Mouse (Mus musculus) heart, embryonic 15.5 days (tissue): ENCODE data around the gene Ctf1. TPM values are rescaled to one million over a fixed set of nuclear protein-coding genes. Genes with fewer than 3 reads are reported as not detected.

Source experiments
- ATAC-seq: fragments of 200-750 bp; cut with Nextera tagmentation; replicated peaks from 2 replicates; pipeline ENCODE4 v1.8.0; 2017; ENCODE audit warnings: low read depth, moderate TSS enrichment; ENCODE audit not compliant: insufficient number of reproducible peaks, insufficient read depth, low FRiP score
- H3K27ac ChIP-seq: fragments of 300-500 bp; sonication (generic); 2 replicates; pipeline ENCODE4 v1.5.1; 2015; ENCODE audit warnings: mild to moderate bottlenecking, inconsistent platforms
- H3K27me3 ChIP-seq: fragments of 300-500 bp; sonication (generic); 2 replicates; pipeline ENCODE4 v1.6.1; 2015; ENCODE audit warnings: inconsistent platforms
- H3K36me3 ChIP-seq: fragments of 300-500 bp; sonication (generic); 2 replicates; pipeline ENCODE4 v1.6.1; 2015; ENCODE audit warnings: mild to moderate bottlenecking, inconsistent platforms
- H3K4me1 ChIP-seq: fragments of 300-500 bp; sonication (generic); replicated peaks from 2 replicates; pipeline ENCODE4 v1.6.1; 2015; ENCODE audit warnings: inconsistent platforms
- H3K4me2 ChIP-seq: fragments of 300-500 bp; sonication (generic); 2 replicates; pipeline ENCODE4 v1.6.1; 2015; ENCODE audit warnings: inconsistent platforms, mild to moderate bottlenecking, moderate library complexity
- H3K4me3 ChIP-seq: fragments of 300-500 bp; sonication (generic); 2 replicates; pipeline ENCODE4 v1.5.1; 2015; ENCODE audit warnings: mild to moderate bottlenecking, inconsistent platforms
- H3K9ac ChIP-seq: fragments of 300-500 bp; sonication (generic); 2 replicates; pipeline ENCODE4 v1.6.1; 2015; ENCODE audit warnings: mild to moderate bottlenecking, inconsistent platforms
- H3K9me3 ChIP-seq: fragments of 300-500 bp; sonication (generic); replicated peaks from 2 replicates; pipeline ENCODE4 v1.6.1; 2016; ENCODE audit warnings: inconsistent platforms
- WGBS: fragments of 180-500 bp; shearing (Covaris S2); methylation state at CpG from one replicate; pipeline ENCODE4 v1.1.7; 2015; ENCODE audit warnings: mixed read lengths; 5-methylcytosine and 5-hydroxymethylcytosine counted together
- polyA plus RNA-seq: library from polyadenylated mRNA; unstranded; fragments of >200 nt; fragmentation: Nextera tagmentation; extraction: Ambion mirVana; gene quantifications from 2 replicates; pipeline ENCODE4 v1.2.1, GENCODE M21; 2015

Ctf1 gene
- polyA plus RNA-seq, 1 experiment from 2014 or later, result 4.7 TPM

GRCm38 (mm10) chr7:127677609-127678008, 34.9 kb upstream of the Ctf1 start:
- Histone ChIP-seq H3K4me2 (no peak overlapping the region), H3K4me3 (no peak overlapping the region), H3K9ac (no peak overlapping the region), H3K9me3 (no peaks in the 10 kb centered on the region), H3K36me3 (no peaks in the 10 kb centered on the region), H3K27ac (no peak overlapping the region), H3K4me1 (peaks cover 14% of the 10 kb centered on the region), H3K27me3 (no peaks in the 10 kb centered on the region)
- no peak for ATAC-seq
- WGBS, result 88% methylated on average over 4 of the region's 4 CpGs

GRCm38 (mm10) chr7:127678811-127679210, 33.7 kb upstream of the Ctf1 start:
- 83% methylated on average over 2 of the region's 2 CpGs for WGBS
- H3K4me1 ChIP-seq, result peaks cover 20% of the 10 kb centered on the region
- H3K27ac ChIP-seq, result no peak overlapping the region
- H3K9ac ChIP-seq, result no peak overlapping the region
- H3K4me3 ChIP-seq, result no peak overlapping the region
- H3K27me3 ChIP-seq, result no peaks in the 10 kb centered on the region
- no peaks in the 10 kb centered on the region for H3K9me3 ChIP-seq
- no peak for ATAC-seq
- no peaks in the 10 kb centered on the region for H3K36me3 ChIP-seq
- no peak overlapping the region for H3K4me2 ChIP-seq

- no peak for ATAC-seq
- Histone ChIP-seq H3K27me3 (no peaks in the 10 kb centered on the region), H3K9ac (no peak overlapping the region), H3K36me3 (no peaks in the 10 kb centered on the region), H3K4me3 (no peak overlapping the region), H3K4me2 (no peak overlapping the region), H3K9me3 (no peaks in the 10 kb centered on the region), H3K27ac (no peak overlapping the region), H3K4me1 (peaks cover 21% of the 10 kb centered on the region)
- WGBS, result 87% methylated on average over 13 of the region's 13 CpGs
These were observed 32.0 kb upstream of the Ctf1 start for GRCm38 (mm10) chr7:127680541-127680940.

- Histone ChIP-seq H3K9me3 (no peaks in the 10 kb centered on the region), H3K4me1 (peaks cover 28% of the 10 kb centered on the region), H3K4me2 (no peak overlapping the region), H3K27me3 (no peaks in the 10 kb centered on the region), H3K9ac (no peak overlapping the region), H3K36me3 (no peaks in the 10 kb centered on the region), H3K4me3 (no peak overlapping the region), H3K27ac (no peak overlapping the region)
- no peak for ATAC-seq
- 42% methylated on average over 8 of the region's 8 CpGs for WGBS
These were observed 30.5 kb upstream of the Ctf1 start for GRCm38 (mm10) chr7:127681888-127682553.

GRCm38 (mm10) chr7:127685304-127686018, 27.1 kb upstream of the Ctf1 start:
- 63% methylated on average over 14 of the region's 14 CpGs for WGBS
- Histone ChIP-seq H3K4me1 (peaks cover 49% of the 10 kb centered on the region), H3K36me3 (no peaks in the 10 kb centered on the region), H3K9ac (no peak overlapping the region), H3K27ac (no peak overlapping the region), H3K27me3 (no peaks in the 10 kb centered on the region), H3K4me2 (no peak overlapping the region), H3K4me3 (no peak overlapping the region), H3K9me3 (no peaks in the 10 kb centered on the region)
- ATAC-seq, result no peak

GRCm38 (mm10) chr7:127686740-127687449, 25.6 kb upstream of the Ctf1 start:
- no peak for ATAC-seq
- H3K9ac ChIP-seq, result no peak overlapping the region
- H3K9me3 ChIP-seq, result no peaks in the 10 kb centered on the region
- no peak overlapping the region for H3K27ac ChIP-seq
- H3K27me3 ChIP-seq, result no peaks in the 10 kb centered on the region
- peaks cover 56% of the 10 kb centered on the region for H3K4me1 ChIP-seq
- H3K4me3 ChIP-seq, result no peak overlapping the region
- H3K4me2 ChIP-seq, result no peak overlapping the region
- 58% methylated on average over 11 of the region's 11 CpGs for WGBS
- no peaks in the 10 kb centered on the region for H3K36me3 ChIP-seq

- Histone ChIP-seq H3K4me3 (no peak overlapping the region), H3K9ac (no peak overlapping the region), H3K9me3 (no peaks in the 10 kb centered on the region), H3K36me3 (no peaks in the 10 kb centered on the region), H3K27ac (no peak overlapping the region; the same call in 1 of the 2 replicates), H3K4me2 (no peak overlapping the region), H3K4me1 (peaks cover 43% of the 10 kb centered on the region), H3K27me3 (no peaks in the 10 kb centered on the region)
- 76% methylated on average over 7 of the region's 7 CpGs for WGBS
- ATAC-seq, result no peak
These were observed 23.6 kb upstream of the Ctf1 start for GRCm38 (mm10) chr7:127688935-127689334.

- Histone ChIP-seq H3K9me3 (no peaks in the 10 kb centered on the region), H3K4me1 (peaks cover 43% of the 10 kb centered on the region), H3K9ac (no peak overlapping the region), H3K27ac (peak overlapping the region; percentile 52), H3K36me3 (no peaks in the 10 kb centered on the region), H3K27me3 (no peaks in the 10 kb centered on the region), H3K4me2 (no peak overlapping the region), H3K4me3 (no peak overlapping the region)
- ATAC-seq, result no peak
- 58% methylated on average over 9 of the region's 9 CpGs for WGBS
These were observed 22.8 kb upstream of the Ctf1 start for GRCm38 (mm10) chr7:127689626-127690280.

GRCm38 (mm10) chr7:127691221-127691989, 21.1 kb upstream of the Ctf1 start:
- H3K4me2 ChIP-seq, result peak overlapping the region; percentile 74
- H3K9ac ChIP-seq, result peak overlapping the region; percentile 61
- peaks cover 31% of the 10 kb centered on the region for H3K4me1 ChIP-seq
- H3K4me3 ChIP-seq, result peak overlapping the region; percentile 46
- 6% methylated on average over 15 of the region's 15 CpGs for WGBS
- peak overlapping the region; percentile 94 for H3K27ac ChIP-seq
- no peaks in the 10 kb centered on the region for H3K27me3 ChIP-seq
- H3K9me3 ChIP-seq, result no peaks in the 10 kb centered on the region
- ATAC-seq, result peak; percentile 83
- H3K36me3 ChIP-seq, result no peaks in the 10 kb centered on the region

- H3K27ac ChIP-seq, result no peak overlapping the region
- ATAC-seq, result no peak
These were observed 19.2 kb upstream of the Ctf1 start for GRCm38 (mm10) chr7:127693290-127693689.

More at GRCm38 (mm10) chr7:127693290-127693689, 19.2 kb upstream of the Ctf1 start:
- Histone ChIP-seq H3K9me3 (no peaks in the 10 kb centered on the region), H3K4me3 (no peak overlapping the region), H3K4me1 (peaks cover 28% of the 10 kb centered on the region), H3K9ac (no peak overlapping the region), H3K27me3 (no peaks in the 10 kb centered on the region), H3K4me2 (no peak overlapping the region), H3K36me3 (no peaks in the 10 kb centered on the region)
- 90% methylated on average over 8 of the region's 8 CpGs for WGBS
